Mouse (Mus musculus) ovary, adult 2 months (tissue): ENCODE data around the gene Zfp428. TPM values are rescaled to one million over a fixed set of nuclear protein-coding genes. Genes with fewer than 3 reads are reported as not detected.

ENCODE experiments used
- polyA plus RNA-seq: library from polyadenylated mRNA; depleted of rRNA; stranded (reverse); fragments of >200 nt; gene quantifications from 2 replicates; pipeline ENCODE4 v1.2.3, GENCODE M21; 2012; rRNA removed

Zfp428 gene
- polyA plus RNA-seq = 64.6 and 76.6 TPM in 2 replicates

GRCm38 (mm10) chr7:24506838-24507725 lies at the start of gene Zfp428:
Gene Zfp428 (plus strand): TSS chr7:24507006.

GRCm38 (mm10) chr7:24462388-24463319 lies 44.2 kb upstream of the Zfp428 start, which contains the start of gene Plaur:
Gene Plaur (plus strand): TSS chr7:24462484.

DNA sequence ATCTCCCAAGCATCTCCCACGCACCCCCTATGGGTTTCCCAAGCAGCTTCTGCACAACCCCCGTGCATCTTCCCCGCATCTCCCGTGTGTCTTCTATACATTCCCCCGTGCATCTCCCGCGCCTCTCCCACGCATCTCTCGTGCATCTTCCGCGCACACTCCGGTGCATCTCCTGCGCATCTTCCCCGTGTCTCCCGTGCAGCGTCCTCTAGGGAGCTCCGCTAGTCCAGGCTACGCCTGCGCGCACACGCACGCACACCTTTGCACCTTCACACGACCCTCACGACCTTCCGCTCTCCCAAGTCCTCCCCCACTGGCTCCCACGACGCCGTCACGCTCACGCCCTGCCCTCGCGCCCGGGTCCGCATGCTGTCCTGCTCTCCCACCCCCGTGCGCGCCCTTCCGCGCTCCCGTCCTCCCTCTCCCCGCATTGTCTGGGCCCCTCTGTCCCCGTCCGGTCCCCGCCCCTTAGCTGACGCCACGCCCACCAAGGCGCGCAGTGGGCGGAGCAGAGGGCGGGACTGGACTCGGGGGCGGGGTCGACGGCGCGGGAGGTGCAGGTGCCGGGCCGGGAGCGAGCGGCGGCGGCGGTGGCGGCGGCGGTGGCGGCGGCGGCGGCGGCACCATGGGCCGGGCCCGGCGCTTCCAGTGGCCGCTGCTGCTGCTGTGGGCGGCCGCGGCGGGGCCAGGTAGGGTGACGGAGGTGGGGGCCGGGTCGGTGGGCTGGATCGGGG lies 25.2 kb upstream of the Zfp428 start, which contains the start of gene Cadm4:
Gene Cadm4, plus strand, starts transcription at position 550 of the 734 bp plus-strand sequence.

GRCm38 (mm10) chr7:24512355-24512754 lies 5.5 kb downstream of the Zfp428 start, which contains the start of gene AC161166.1:
Gene AC161166.1 (minus strand): TSS chr7:24512455.

GRCm38 (mm10) chr7:24530062-24530931 lies 23.5 kb downstream of the Zfp428 start, which contains the start of gene Irgq:
Gene Irgq (plus strand): TSS chr7:24530689.

GRCm38 (mm10) chr7:24546068-24546614 lies 39.3 kb downstream of the Zfp428 start, which contains the start of the genes Pinlyp and Xrcc1:
Gene Pinlyp (minus strand): TSS chr7:24546118.
Gene Xrcc1 (plus strand): TSS chr7:24546289.

Other genes with a start within 250 kb of the Zfp428 start
- gene Zfp93, start 236.6 kb upstream of the Zfp428 start, polyA plus RNA-seq = 1.7 and 2.2 TPM in 2 replicates
- 6.8 and 7.4 TPM in 2 replicates for gene Zfp61, start 205.8 kb upstream of the Zfp428 start, polyA plus RNA-seq
- 8.5 and 9.3 TPM in 2 replicates for gene Zfp94, start 190.3 kb upstream of the Zfp428 start, polyA plus RNA-seq
- 0.52 and 0.53 TPM in 2 replicates for gene Tescl, start 173.1 kb upstream of the Zfp428 start, polyA plus RNA-seq
- gene Lypd5, start 157.8 kb upstream of the Zfp428 start, polyA plus RNA-seq = not detected in 2 replicates
- gene Kcnn4, start 136.7 kb upstream of the Zfp428 start, polyA plus RNA-seq = 26.2 and 26.4 TPM in 2 replicates
- gene Smg9, start 107.4 kb upstream of the Zfp428 start, polyA plus RNA-seq = 57.8 and 74.7 TPM in 2 replicates
- 0.09 and 0.11 TPM in 2 replicates for gene Irgc1, start 54.7 kb upstream of the Zfp428 start, polyA plus RNA-seq
- gene Plaur, start 44.5 kb upstream of the Zfp428 start, polyA plus RNA-seq = 14.4 and 15.2 TPM in 2 replicates
- gene Cadm4, start 25.0 kb upstream of the Zfp428 start, polyA plus RNA-seq = 39.2 and 47.2 TPM in 2 replicates
- not detected in 2 replicates for gene AC161166.1, start 5.4 kb downstream of the Zfp428 start, polyA plus RNA-seq
- gene Irgq, start 23.7 kb downstream of the Zfp428 start, polyA plus RNA-seq = 21.1 and 23.3 TPM in 2 replicates
- gene Pinlyp, start 39.1 kb downstream of the Zfp428 start, polyA plus RNA-seq = 7.3 and 9.0 TPM in 2 replicates
- gene Xrcc1, start 39.3 kb downstream of the Zfp428 start, polyA plus RNA-seq = 68.3 and 73.5 TPM in 2 replicates
- 29.5 and 37.1 TPM in 2 replicates for gene Ethe1, start 80.5 kb downstream of the Zfp428 start, polyA plus RNA-seq
- gene Zfp575, start 80.6 kb downstream of the Zfp428 start, polyA plus RNA-seq = 0.87 and 0.89 TPM in 2 replicates
- gene Phldb3, start 103.8 kb downstream of the Zfp428 start, polyA plus RNA-seq = 2.6 and 3.5 TPM in 2 replicates
- gene Lypd3, start 129.5 kb downstream of the Zfp428 start, polyA plus RNA-seq = 3.0 and 3.6 TPM in 2 replicates
- not detected in 2 replicates for gene Tex101, start 169.7 kb downstream of the Zfp428 start, polyA plus RNA-seq
- gene BC049730, start 202.2 kb downstream of the Zfp428 start, polyA plus RNA-seq = not detected in 2 replicates
- gene Gm4763, start 219.9 kb downstream of the Zfp428 start, polyA plus RNA-seq = not detected in 2 replicates